Mouse (Mus musculus): ENCODE measurements around the gene Zgrf1.

DNA sequence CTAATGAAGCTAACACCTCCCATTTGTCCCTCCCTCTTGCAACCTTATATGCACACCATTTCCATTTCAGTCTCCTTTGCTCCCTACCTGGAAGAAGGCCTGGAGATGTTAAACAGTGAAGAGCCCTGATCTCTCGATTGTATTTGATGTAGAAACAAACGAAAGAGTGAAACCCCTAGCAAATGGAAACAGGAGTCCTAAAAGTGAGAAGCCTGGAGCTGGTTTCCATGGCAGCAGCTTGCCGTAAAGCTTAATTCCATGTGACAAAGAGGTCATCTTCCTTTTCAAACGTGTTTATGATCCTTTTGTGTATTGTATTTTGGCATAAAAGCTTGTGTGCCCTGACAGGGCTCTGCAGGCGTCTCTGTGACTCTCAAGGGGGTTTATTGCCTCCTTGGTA is 88.9 kb downstream of the Zgrf1 start:
- TF ChIP-seq CTCF (IDR thresholded peaks at IDR 0.05; ENCODE audit: low read depth, low read length) (no peak), EP300 (IDR thresholded peaks at IDR 0.05; ENCODE audit: insufficient read depth, low read depth, low read length) (no peak), POLR2A (IDR thresholded peaks at IDR 0.05; ENCODE audit: insufficient read depth, low read length) (no peak)

All from ES-Bruce4 (cell line).